Mouse (Mus musculus) limb, embryonic 15.5 days (tissue): ENCODE measurements around the gene Plekha1. TPM values are rescaled to one million over a fixed set of nuclear protein-coding genes. Genes with fewer than 3 reads are reported as not detected.
A peak's percentile ranks its signal among the peaks of the same experiment; 100 is the strongest.

Experiments used
- ATAC-seq: fragments of 200-750 bp; cut with Nextera tagmentation; 2 replicates; pipeline ENCODE4 v1.8.0; 2017; ENCODE audit warnings: low read depth, moderate TSS enrichment; ENCODE audit not compliant: insufficient number of reproducible peaks, low FRiP score, low TSS enrichment
- H3K27ac ChIP-seq: fragments of 300-500 bp; sonication (generic); 2 replicates; pipeline ENCODE4 v1.5.1; 2015; ENCODE audit warnings: moderate library complexity, mild to moderate bottlenecking, inconsistent platforms
- H3K27me3 ChIP-seq: fragments of 300-500 bp; sonication (generic); 2 replicates; pipeline ENCODE4 v1.6.1; 2015; ENCODE audit warnings: inconsistent platforms
- H3K36me3 ChIP-seq: fragments of 300-500 bp; sonication (generic); 2 replicates; pipeline ENCODE4 v1.6.1; 2015; ENCODE audit warnings: inconsistent platforms
- H3K4me1 ChIP-seq: fragments of 300-500 bp; sonication (generic); 2 replicates; pipeline ENCODE4 v1.6.1; 2015; ENCODE audit warnings: inconsistent platforms
- H3K4me2 ChIP-seq: fragments of 300-500 bp; sonication (generic); 2 replicates; pipeline ENCODE4 v1.6.1; 2015; ENCODE audit warnings: mild to moderate bottlenecking, inconsistent platforms
- H3K4me3 ChIP-seq: fragments of 300-500 bp; sonication (generic); 2 replicates; pipeline ENCODE4 v1.5.1; 2015; ENCODE audit warnings: mild to moderate bottlenecking, inconsistent platforms
- H3K9ac ChIP-seq: fragments of 300-500 bp; sonication (generic); 2 replicates; pipeline ENCODE4 v1.6.1; 2015; ENCODE audit warnings: inconsistent platforms
- H3K9me3 ChIP-seq: fragments of 300-500 bp; sonication (generic); 2 replicates; pipeline ENCODE4 v1.6.1; 2016; ENCODE audit warnings: inconsistent platforms
- WGBS: fragments of 180-500 bp; shearing (Covaris S2); methylation state at CpG from one replicate; pipeline ENCODE4 v1.1.7; 2015; 5-methylcytosine and 5-hydroxymethylcytosine counted together
- polyA plus RNA-seq: library from polyadenylated mRNA; unstranded; fragments of >200 nt; fragmentation: Nextera tagmentation; extraction: Ambion mirVana; gene quantifications from 2 replicates; pipeline ENCODE4 v1.2.1, GENCODE M21; 2015

Gene Plekha1
- polyA plus RNA-seq = 51.7 and 55.0 TPM in 2 replicates

DNA sequence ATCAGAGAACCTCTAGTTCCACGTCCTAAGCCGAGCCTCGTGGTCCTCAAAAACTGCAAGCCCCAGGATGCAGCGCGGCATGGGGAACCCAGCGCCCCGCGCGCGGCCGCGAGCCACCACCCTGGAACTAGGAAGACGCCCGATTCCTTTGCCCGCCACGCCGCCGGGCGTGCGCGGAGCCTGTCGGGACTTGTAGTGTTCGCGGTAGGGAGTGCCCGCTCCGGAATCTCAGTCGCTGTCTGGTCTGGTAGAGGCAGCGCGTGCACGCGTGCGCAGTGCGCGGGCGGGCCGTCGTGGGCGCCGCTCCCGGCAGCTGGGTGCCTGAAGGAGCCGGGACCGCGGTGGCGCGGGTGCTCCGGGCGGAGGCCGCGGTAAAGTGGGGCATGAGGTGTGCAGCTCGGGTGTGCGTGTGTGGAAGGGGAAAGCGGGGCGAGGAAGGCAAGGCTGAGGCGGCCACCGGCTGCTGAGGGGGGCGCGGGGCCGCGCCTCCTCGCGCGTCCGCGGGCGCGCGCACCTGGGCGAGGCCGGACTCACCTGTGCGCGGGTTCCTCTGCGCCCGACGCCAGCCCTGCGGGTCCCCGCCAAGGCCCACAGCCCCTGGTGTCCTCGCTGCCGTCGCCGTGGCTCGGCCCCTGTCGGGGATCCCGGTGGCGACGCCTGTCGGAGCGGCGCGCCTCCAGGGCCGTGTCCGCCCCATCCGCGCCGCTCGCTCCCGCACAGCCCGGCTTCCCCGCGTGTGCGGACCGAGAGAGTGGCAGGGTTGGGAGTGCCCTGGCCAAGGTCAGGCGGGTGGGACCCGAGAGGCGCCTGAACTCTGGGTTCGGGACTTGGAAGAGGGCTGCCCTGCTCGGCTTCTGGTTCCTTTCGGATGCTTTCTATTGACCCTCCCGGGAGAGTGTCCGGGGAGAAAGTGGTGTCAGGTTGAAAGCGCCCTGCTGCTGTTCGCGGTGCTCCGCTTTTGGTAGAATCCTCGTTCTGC, at the start of gene Plekha1:
Plekha1 (plus strand) TSS at position 144 of the 979 bp plus-strand sequence.
- Histone ChIP-seq H3K36me3 (no peaks in the 10 kb centered on the region), H3K4me3 (peak within 1 kb of the TSS; percentile 85), H3K9ac (peak within 1 kb of the TSS; percentile 75), H3K27me3 (0 out of 2 replicates have a peak, but pooled peaks cover 4% of the 10 kb centered on the region), H3K27ac (peak within 1 kb of the TSS; percentile 83), H3K4me2 (peak within 1 kb of the TSS; percentile 67), H3K4me1 (peaks cover 18% of the 10 kb centered on the region), H3K9me3 (no peaks in the 10 kb centered on the region)
- WGBS = under 1% methylated on average over 109 of the region's 114 CpGs
- ATAC-seq = peak; percentile 98

DNA sequence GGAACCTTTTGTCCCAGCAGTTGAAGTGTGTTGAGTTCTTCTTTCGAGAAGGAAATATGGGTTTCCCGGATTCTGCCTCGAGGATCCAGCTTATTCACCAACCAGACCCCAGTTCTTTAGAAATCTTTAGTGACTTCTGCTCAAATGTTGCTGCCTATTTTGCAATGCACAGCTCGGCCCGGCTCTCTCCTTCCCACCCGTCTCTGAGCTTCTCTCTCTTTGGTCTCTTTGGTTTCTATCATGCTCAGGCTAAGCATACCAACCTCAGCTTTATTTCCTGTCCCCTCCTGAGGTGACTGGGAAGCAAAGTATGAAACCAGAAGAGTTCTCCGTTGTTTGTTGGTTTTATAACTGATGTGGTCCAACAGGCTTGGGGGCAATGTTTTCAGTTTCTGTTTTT, 49.3 kb upstream of the Plekha1 start:
- Histone ChIP-seq H3K4me3 (no peak overlapping the region), H3K36me3 (no peaks in the 10 kb centered on the region), H3K9ac (no peak overlapping the region), H3K27ac (no peak overlapping the region), H3K27me3 (no peaks in the 10 kb centered on the region), H3K9me3 (no peaks in the 10 kb centered on the region), H3K4me2 (no peak overlapping the region), H3K4me1 (no peaks in the 10 kb centered on the region)
- 77% methylated on average over 7 of the region's 7 CpGs for WGBS
- ATAC-seq = no peak

DNA sequence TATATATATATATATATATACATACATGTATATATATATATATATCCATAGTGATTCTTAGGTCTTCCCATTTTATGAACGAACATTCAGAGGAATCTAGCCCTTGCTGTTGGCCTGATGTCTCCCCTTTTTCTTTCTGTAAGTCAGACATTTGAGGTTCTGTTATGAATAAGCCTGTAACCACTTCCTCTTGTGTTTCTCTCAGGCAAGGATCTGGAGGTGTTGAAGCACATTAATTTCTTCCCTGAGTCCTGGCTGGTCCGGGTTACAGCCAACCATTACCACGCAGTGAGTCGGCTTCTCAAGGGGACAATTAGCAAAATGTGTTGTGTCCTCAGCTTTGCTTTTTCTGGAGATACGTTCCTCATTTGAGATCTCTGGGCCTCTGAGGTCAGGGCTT, 46.7 kb upstream of the Plekha1 start:
- Histone ChIP-seq H3K36me3 (no peaks in the 10 kb centered on the region), H3K9ac (no peak overlapping the region), H3K27ac (no peak overlapping the region), H3K4me3 (no peak overlapping the region), H3K27me3 (no peaks in the 10 kb centered on the region), H3K4me1 (no peaks in the 10 kb centered on the region), H3K9me3 (no peaks in the 10 kb centered on the region), H3K4me2 (no peak overlapping the region)
- ATAC-seq = no peak
- WGBS = 62% methylated on average over 5 of the region's 5 CpGs

DNA sequence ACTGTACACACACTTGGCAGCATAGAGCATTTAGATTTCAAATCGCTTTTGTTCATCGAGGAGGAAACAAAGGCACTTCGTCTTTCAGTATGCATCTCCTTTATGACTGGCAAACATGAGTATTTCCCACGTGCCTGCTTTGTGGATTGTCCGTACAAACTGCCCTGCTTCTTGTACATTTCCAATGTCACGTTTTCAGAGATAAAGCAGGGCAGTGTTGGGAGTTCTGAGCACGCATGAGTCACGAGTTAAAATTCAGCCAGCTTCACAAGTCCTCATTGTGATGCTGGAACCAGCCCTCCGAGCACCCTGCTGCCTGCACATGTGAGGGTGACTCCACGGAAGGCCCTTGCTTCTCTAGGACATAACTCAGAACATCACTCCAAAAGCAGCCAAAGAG, 45.9 kb upstream of the Plekha1 start:
- WGBS = 78% methylated on average over 10 of the region's 10 CpGs
- no peak for ATAC-seq

DNA sequence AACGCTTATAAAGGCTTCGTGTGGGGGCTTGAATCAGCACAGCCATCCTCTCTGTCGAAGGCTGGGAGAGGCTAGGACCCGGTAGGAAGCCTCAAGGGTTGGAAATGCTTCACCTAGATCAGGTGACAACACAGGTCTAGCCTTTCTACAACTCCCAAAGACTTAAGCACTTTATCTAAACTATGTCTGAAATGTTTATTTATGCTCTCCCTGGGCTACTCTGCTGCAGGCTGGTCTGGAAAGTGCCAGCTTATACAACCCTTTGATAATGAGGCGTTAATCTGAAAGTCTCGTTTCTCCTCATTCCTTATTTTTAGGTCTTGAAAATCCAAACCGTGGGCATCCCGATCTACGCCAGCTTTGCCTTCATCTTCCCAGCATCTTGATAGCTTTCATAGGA, 41.6 kb upstream of the Plekha1 start:
- no peak overlapping the region for H3K4me3 ChIP-seq
- no peak overlapping the region for H3K27ac ChIP-seq
- H3K27me3 ChIP-seq = no peaks in the 10 kb centered on the region
- WGBS = 58% methylated on average over 9 of the region's 9 CpGs
- no peaks in the 10 kb centered on the region for H3K4me1 ChIP-seq
- H3K4me2 ChIP-seq = no peak overlapping the region
- no peak overlapping the region for H3K9ac ChIP-seq
- H3K9me3 ChIP-seq = no peaks in the 10 kb centered on the region
- ATAC-seq = no peak
- no peaks in the 10 kb centered on the region for H3K36me3 ChIP-seq

More for the DNA sequence above, 45.9 kb upstream of the Plekha1 start:
- Histone ChIP-seq H3K4me2 (no peak overlapping the region), H3K27me3 (no peaks in the 10 kb centered on the region), H3K4me3 (no peak overlapping the region), H3K36me3 (no peaks in the 10 kb centered on the region), H3K9ac (no peak overlapping the region), H3K9me3 (no peaks in the 10 kb centered on the region), H3K4me1 (no peaks in the 10 kb centered on the region), H3K27ac (no peak overlapping the region)

DNA sequence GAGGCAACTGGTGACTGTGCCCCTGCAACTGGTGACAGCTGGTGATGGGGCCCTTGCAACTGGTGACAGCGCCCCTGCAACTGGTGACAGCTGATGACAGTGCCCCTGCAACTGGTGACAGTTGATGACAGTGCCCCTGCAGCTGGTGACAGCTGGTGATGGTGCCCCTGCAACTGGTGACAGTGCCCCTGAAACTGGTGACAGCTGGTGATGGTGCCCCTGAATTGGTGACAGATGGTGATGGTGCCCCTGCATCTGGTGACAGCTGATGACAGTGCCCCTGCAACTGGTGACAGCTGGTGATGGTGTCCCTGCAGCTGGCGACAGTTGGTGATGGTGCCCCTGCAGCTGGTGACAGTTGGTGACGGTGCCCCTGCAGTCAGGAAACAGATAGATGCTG, 39.2 kb upstream of the Plekha1 start:
- H3K9ac ChIP-seq = no peak overlapping the region
- no peak for ATAC-seq
- no peak overlapping the region for H3K27ac ChIP-seq
- no peaks in the 10 kb centered on the region for H3K9me3 ChIP-seq
- WGBS = 63% methylated on average over 3 of the region's 3 CpGs
- H3K4me2 ChIP-seq = no peak overlapping the region
- H3K4me1 ChIP-seq = no peaks in the 10 kb centered on the region
- no peak overlapping the region for H3K4me3 ChIP-seq
- no peaks in the 10 kb centered on the region for H3K36me3 ChIP-seq
- no peaks in the 10 kb centered on the region for H3K27me3 ChIP-seq

DNA sequence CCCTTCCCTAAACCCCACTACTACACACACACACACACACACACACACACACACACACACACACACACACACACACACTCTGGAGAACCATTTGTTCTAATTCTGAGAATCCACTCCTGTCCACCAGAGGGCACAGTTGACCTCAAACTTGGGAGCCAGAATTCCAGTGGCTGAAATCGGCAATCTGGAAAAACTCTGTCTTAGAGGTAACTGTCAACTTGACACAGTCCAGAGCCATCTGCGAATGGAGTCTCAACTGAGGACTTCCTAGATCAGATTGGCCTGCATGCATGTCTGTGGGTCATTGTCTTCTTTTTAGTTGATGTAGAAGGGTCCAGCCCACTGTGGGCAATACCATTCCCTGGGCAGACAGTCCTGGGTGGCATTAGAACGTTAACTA, 38.1 kb upstream of the Plekha1 start:
- Histone ChIP-seq H3K27ac (no peak overlapping the region), H3K36me3 (no peaks in the 10 kb centered on the region), H3K9me3 (no peaks in the 10 kb centered on the region), H3K27me3 (no peaks in the 10 kb centered on the region), H3K4me1 (no peaks in the 10 kb centered on the region), H3K9ac (no peak overlapping the region), H3K4me3 (no peak overlapping the region), H3K4me2 (no peak overlapping the region)
- no peak for ATAC-seq
- 36% methylated on average over 3 of the region's 3 CpGs for WGBS

DNA sequence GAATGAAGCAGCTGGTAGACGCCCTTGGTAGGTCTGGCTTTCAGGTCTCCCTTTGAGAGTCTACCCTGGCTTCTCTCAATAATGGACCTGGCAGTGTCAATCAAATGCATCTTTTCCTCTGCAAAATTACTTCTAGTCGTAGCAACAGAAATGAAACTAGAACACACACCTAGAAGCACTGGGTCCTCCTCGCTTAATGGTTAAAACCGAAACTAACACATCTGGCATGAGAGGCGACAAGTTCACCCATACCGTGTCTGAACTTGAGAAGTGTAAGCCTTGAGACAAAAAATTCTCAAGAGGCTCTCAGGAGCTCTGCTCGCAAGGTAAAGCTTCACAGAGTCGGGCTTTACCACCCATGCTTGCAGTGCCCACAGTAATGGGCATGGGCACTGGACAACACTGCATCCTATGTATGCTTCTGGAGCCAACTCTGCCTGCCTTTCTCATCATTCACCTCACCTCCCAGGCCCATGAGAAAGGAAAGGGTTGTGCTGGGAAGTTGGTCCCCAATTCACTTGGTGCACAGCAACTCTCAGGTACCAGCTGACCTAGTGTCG, 37.6 kb upstream of the Plekha1 start:
- H3K9me3 ChIP-seq = no peaks in the 10 kb centered on the region
- no peak for ATAC-seq
- no peak overlapping the region for H3K4me3 ChIP-seq
- H3K36me3 ChIP-seq = no peaks in the 10 kb centered on the region
- 85% methylated on average over 9 of the region's 9 CpGs for WGBS
- H3K4me1 ChIP-seq = no peaks in the 10 kb centered on the region
- no peaks in the 10 kb centered on the region for H3K27me3 ChIP-seq
- H3K27ac ChIP-seq = no peak overlapping the region
- no peak overlapping the region for H3K9ac ChIP-seq
- no peak overlapping the region for H3K4me2 ChIP-seq

DNA sequence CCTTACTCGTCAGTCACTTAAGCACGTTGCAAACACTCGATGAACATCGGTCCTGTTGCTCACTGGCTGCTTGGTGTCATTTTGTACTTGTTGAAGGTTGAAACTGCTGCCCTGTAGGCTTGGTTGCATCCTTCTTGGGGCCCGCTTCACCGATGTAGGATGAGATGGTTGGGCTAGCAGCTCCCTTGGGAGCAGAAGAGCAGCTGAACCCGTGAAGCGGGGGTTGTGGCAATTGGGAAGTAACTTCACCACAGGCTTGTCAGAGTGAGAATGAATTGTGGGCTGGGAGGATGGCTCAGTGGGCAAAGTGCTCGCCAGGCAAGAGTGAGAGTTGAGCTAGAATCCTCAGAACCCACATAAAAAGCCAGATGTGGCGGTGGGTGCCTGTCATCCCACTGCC, 37.1 kb upstream of the Plekha1 start:
- H3K27ac ChIP-seq = no peak overlapping the region
- H3K4me3 ChIP-seq = no peak overlapping the region
- ATAC-seq = no peak
- no peaks in the 10 kb centered on the region for H3K4me1 ChIP-seq
- no peak overlapping the region for H3K4me2 ChIP-seq
- H3K9me3 ChIP-seq = no peaks in the 10 kb centered on the region
- H3K27me3 ChIP-seq = no peaks in the 10 kb centered on the region
- H3K36me3 ChIP-seq = no peaks in the 10 kb centered on the region
- 83% methylated on average over 10 of the region's 10 CpGs for WGBS
- H3K9ac ChIP-seq = no peak overlapping the region

DNA sequence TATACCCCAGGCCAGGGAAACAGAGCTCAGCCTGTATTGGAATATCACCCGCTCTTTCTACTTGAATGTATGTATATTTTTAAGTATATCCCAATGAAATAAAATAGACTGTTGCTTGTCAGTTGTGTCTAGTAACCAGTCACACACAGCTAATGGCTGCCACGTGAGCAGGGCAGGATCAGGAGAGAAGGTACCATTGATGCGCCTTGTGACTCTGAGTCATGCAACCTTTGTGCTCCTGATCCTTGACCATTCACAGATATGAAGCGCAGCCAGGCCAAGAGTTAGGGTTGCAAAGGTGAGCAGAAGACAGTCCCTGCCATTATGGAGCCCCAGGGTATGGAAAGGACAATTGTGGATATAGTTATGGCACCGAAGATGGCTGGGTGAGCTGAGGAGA, 34.0 kb upstream of the Plekha1 start:
- 90% methylated on average over 5 of the region's 5 CpGs for WGBS
- Histone ChIP-seq H3K9ac (no peak overlapping the region), H3K4me1 (peaks cover 12% of the 10 kb centered on the region), H3K4me3 (no peak overlapping the region), H3K27ac (no peak overlapping the region), H3K27me3 (no peaks in the 10 kb centered on the region), H3K9me3 (no peaks in the 10 kb centered on the region), H3K36me3 (no peaks in the 10 kb centered on the region), H3K4me2 (no peak overlapping the region)
- ATAC-seq = no peak

DNA sequence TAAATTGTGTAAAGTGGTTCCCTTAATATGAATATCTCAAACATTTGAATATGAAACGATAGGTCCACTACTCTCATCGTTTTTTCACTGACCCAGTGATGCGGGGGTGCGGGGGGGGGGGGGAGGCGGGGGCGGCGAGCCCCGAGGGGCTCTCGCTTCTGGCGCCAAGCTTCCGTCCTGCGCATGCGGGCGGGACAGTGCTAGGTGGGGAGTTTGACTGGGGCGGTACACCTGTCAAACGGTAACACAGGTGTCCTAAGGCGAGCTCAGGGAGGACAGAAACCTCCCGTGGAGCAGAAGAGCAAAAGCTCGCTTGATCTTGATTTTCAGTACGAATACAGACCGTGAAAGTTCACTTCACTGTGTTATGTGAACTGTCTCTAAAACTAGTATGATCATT, 31.3 kb upstream of the Plekha1 start:
- peaks cover 17% of the 10 kb centered on the region for H3K4me1 ChIP-seq
- H3K36me3 ChIP-seq = no peaks in the 10 kb centered on the region
- ATAC-seq = peak; percentile 95
- H3K9ac ChIP-seq = no peak overlapping the region
- no peak overlapping the region for H3K4me2 ChIP-seq
- no peak overlapping the region for H3K27ac ChIP-seq
- WGBS = 26% methylated on average over 21 of the region's 21 CpGs
- no peaks in the 10 kb centered on the region for H3K27me3 ChIP-seq
- H3K4me3 ChIP-seq = no peak overlapping the region
- H3K9me3 ChIP-seq = no peaks in the 10 kb centered on the region
